In genomic region chr3:14945627-14946026, GRCm38 (mm10) we compare ENCODE assay signal across 19 mouse cellular contexts.
"Had no signal": no experiment of that assay in that cellular context is flagged by ENCODE, and none has a peak within 500 bp of the region (broad histone marks: within the 10 kb centered on the region; RNA-seq: fewer than 3 reads in every experiment).

No protein-coding gene starts in this region.

- H3K27me3 ChIP-seq: intestine, embryonic 15.5 days; limb, embryonic 12.5 days; limb, embryonic 15.5 days; liver, embryonic 13.5 days; neural tube, embryonic 12.5 days; neural tube, embryonic 15.5 days had no signal

- ATAC-seq: intestine, embryonic 15.5 days had no signal

- DNase-seq: left cerebral cortex, postnatal 4 days; liver, embryonic 13.5 days; lung, adult 2 months; lung, postnatal 14 days; lung, postnatal 4 days; midbrain, embryonic 14.5 days; right cerebral cortex, adult 18-20 months; right cerebral cortex, postnatal 14 days; right cerebral cortex, postnatal 4 days; thymus, adult 2 months; thymus, postnatal 14 days; thymus, postnatal 4 days had no signal

- H3K9ac ChIP-seq: intestine, embryonic 15.5 days; limb, embryonic 12.5 days; limb, embryonic 15.5 days; liver, embryonic 13.5 days; neural tube, embryonic 12.5 days; neural tube, embryonic 15.5 days had no signal

- H3K36me3 ChIP-seq: intestine, embryonic 15.5 days; limb, embryonic 12.5 days; limb, embryonic 15.5 days; liver, embryonic 13.5 days; neural tube, embryonic 12.5 days; neural tube, embryonic 15.5 days had no signal

- H3K27ac ChIP-seq: intestine, embryonic 15.5 days; limb, embryonic 12.5 days; limb, embryonic 15.5 days; liver, embryonic 13.5 days; neural tube, embryonic 12.5 days; neural tube, embryonic 15.5 days; stomach, postnatal 0 days had no signal

- H3K9me3 ChIP-seq: intestine, embryonic 15.5 days; limb, embryonic 12.5 days; limb, embryonic 15.5 days; liver, embryonic 13.5 days; neural tube, embryonic 12.5 days; neural tube, embryonic 15.5 days had no signal

- H3K4me1 ChIP-seq: intestine, embryonic 15.5 days; limb, embryonic 12.5 days; limb, embryonic 15.5 days; neural tube, embryonic 12.5 days; neural tube, embryonic 15.5 days had no signal

- H3K4me3 ChIP-seq: intestine, embryonic 15.5 days; limb, embryonic 12.5 days; limb, embryonic 15.5 days; liver, embryonic 13.5 days; neural tube, embryonic 12.5 days; neural tube, embryonic 15.5 days had no signal

- H3K4me2 ChIP-seq: intestine, embryonic 15.5 days; limb, embryonic 12.5 days; limb, embryonic 15.5 days; liver, embryonic 13.5 days; midbrain, embryonic 11.5 days; neural tube, embryonic 12.5 days; neural tube, embryonic 15.5 days had no signal
